Mouse (Mus musculus) embryonic stem cell, embryonic (primary cell): ENCODE results near the gene Cacna2d3.

ENCODE experiments used
- CTCF ChIA-PET, 4 experiments: fragments of 300-600 bp in 2 of 4; fragments of 350-600 bp in 2 of 4; sonication (Branson Sonifier 250); formaldehyde crosslinking; loops; one replicate each; lab custom pipeline; 2022; ENCODE audit warnings: inconsistent platforms in 2 of 4; lab: Charles Lee
- POLR2A ChIA-PET, 4 experiments: fragments of 300-600 bp in 2 of 4; fragments of 350-600 bp in 2 of 4; sonication (Branson Sonifier 250); formaldehyde crosslinking; loops; one replicate each; lab custom pipeline; 2022; ENCODE audit warnings: antibody characterized with exemption in 4 of 4, inconsistent platforms in 1 of 4; lab: Charles Lee

The Cacna2d3 gene

GRCm38 (mm10) chr14:28959042-28959441, 762.6 kb downstream of the Cacna2d3 start:
- ChIA-PET POLR2A (interaction anchor here in 2 of 4 experiments (0.6 to 0.8 kb wide), 2 partner anchors 336 to 1020 kb away, joined by 3 read pairs; no protein-coding TSS in a partner anchor), CTCF (interaction anchor here in 1 of 4 experiments (0.7 kb wide), 1 partner anchor 152 kb away, joined by 3 read pairs; no protein-coding TSS in a partner anchor)

GRCm38 (mm10) chr14:28958131-28959015, 763.3 kb downstream of the Cacna2d3 start:
- CTCF ChIA-PET = interaction anchor here in 1 of 4 experiments (0.6 to 0.9 kb wide), 2 partner anchors 97 to 670 kb away, joined by 3 read pairs; no protein-coding TSS in a partner anchor
- POLR2A ChIA-PET = no interaction called here

DNA sequence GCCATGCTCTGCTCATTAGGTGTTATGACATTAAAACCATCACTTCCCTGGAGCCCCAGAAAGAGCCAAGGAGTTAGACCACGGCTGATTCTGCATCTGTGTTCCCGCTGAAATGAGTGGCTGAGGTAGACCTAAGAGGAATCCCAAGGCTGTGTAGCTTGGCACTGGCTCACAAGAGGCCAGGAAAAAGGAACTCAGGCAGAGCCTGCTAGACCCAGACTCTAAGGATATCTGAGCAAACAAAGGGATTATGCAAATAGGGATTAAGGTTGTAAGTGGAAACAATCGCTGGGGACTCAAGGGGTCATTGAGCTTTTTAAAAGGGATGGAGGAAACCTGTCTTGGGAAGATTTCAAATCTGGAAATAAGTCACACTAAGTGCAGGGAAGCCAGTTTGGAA, 766.5 kb downstream of the Cacna2d3 start:
- ChIA-PET CTCF (no interaction called here), POLR2A (no interaction called here)

DNA sequence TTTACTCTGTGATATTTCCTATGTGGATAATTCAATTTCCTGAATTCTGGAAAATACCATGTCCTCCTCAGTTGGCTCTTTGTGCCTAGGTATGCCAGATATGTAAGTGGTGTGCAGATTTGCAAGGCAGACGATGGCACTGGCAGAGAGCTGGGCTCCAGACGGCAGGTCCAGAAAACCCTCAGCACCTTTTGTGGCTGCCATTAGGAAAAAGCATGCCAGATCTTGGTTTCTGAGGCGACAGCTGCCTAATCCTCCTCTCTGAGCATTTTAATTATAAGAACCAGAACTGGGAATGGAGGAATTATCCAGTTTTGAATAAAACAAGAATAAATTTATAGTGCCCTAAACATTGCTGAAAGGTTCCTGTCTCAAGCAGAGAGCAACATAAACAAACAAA, 767.1 kb downstream of the Cacna2d3 start:
- POLR2A ChIA-PET = no interaction called here
- CTCF ChIA-PET = no interaction called here

GRCm38 (mm10) chr14:28954086-28954485, 767.6 kb downstream of the Cacna2d3 start:
- POLR2A ChIA-PET = no interaction called here
- CTCF ChIA-PET = no interaction called here

DNA sequence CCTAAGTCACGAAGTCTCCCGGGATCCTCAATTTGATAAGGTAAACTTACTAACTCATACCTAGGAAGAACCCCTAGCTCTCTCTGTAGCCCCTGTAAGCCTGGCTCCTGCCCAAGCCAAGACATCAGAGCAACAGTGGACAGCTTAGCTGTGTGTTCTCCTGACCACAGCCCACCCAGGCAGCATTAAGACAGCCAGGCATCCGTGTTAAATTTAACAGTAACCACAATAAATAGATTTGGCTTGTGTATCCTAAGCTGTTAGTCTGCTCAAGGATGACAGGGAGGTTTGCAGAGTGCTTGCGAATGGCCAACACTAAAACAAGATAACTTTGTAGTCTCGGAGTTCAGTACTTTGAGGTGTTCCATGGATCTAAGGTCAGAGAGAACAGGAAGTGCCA, 768.3 kb downstream of the Cacna2d3 start:
- ChIA-PET POLR2A (no interaction called here), CTCF (no interaction called here)

- CTCF ChIA-PET = no interaction called here
These were observed 771.2 kb downstream of the Cacna2d3 start for GRCm38 (mm10) chr14:28950499-28950898.

DNA sequence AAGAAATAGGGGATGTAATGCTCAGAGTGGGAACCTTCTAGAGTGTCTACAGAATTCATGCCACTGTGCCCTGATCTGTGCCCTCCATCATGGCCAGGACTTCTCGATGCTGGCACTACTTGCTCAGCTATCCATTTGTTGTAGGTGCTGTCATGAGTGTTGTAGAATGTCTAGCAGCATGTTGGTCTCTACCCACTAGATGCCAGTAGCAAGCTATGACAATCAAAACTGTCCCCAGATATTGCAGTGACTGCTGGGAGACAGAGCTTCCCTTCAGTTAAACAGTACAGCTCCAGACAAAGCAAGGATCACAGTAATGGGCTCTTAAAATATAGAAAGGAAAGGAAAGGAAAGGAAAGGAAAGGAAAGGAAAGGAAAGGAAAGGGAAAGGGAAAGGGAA, 771.9 kb downstream of the Cacna2d3 start:
- CTCF ChIA-PET = no interaction called here
- POLR2A ChIA-PET = interaction anchor here in 1 of 4 experiments (0.5 kb wide), 1 partner anchor 22 kb away, joined by 5 read pairs; no protein-coding TSS in a partner anchor

More at GRCm38 (mm10) chr14:28950499-28950898, 771.2 kb downstream of the Cacna2d3 start:
- POLR2A ChIA-PET = no interaction called here

GRCm38 (mm10) chr14:28948019-28948850, 773.4 kb downstream of the Cacna2d3 start:
- POLR2A ChIA-PET = no interaction called here
- CTCF ChIA-PET = no interaction called here

DNA sequence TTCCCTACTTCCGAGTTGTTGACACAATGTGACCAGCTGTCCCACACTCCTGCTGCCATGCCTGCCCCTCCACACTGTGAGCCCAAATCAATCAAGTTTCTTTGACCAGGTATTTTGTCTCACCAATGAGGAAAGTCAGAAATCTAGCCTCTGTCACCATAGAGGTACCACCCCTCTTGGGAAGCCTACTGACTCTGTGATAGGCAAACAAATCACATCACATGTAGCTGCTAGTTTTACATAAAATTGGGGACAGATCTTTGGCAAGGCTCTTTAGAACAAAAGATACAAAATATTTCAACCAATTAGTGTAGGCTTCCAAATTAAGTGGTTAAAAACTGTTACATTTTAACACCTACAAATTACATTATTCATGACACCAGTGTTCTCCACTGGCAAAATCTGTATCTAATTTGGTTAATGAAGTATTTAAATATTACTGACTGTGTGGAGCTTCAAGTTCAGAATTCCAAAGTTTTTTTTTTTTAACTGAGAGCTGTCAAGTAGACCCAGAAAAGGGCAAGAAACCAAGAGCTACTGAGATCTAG, 788.8 kb downstream of the Cacna2d3 start:
- CTCF ChIA-PET = no interaction called here
- POLR2A ChIA-PET = interaction anchor here in 1 of 4 experiments (0.7 kb wide), 1 partner anchor 1192 kb away, joined by 4 read pairs; no protein-coding TSS in a partner anchor

DNA sequence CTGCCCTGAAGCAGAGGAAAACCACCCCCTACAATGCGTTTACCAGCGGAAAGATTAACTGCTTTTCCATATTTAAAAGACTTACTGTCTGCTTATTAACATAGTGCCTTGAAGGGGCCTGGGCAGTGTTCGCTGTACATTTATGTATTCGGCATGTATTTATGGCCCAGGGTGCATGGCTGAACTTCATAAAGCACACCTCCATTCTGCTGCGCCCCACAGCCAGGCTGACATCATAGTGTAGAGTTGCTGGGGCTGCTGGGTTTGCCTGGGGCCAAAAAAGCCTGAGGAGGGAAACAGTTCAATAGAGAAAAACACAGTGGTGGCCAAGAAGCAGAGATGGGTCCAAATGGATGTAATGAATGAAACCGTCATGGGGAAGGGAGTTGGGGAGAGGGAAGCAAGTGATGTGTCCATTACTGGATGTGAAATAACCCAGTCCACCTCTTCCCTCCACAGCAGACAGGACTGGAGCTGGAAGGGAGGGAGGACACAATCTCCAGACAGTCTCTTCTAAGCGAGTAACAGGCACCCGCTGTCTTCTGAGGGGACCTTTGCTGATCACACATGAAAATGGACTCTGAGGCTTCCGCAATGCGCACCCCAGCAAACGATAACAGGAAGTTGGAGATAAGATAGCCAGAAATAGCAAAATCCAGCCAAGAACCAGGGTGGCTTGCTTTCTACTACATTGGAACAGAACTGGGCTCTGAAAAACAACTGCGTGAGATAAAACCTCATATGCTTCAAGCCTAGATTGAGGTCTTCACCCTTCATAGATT, 798.3 kb downstream of the Cacna2d3 start:
- POLR2A ChIA-PET = interaction anchor here in 1 of 4 experiments (0.6 kb wide), 1 partner anchor 349 kb away, joined by 3 read pairs; no protein-coding TSS in a partner anchor
- CTCF ChIA-PET = interaction anchor here in 1 of 4 experiments (0.6 kb wide), 1 partner anchor 13 kb away, joined by 3 read pairs; no protein-coding TSS in a partner anchor

DNA sequence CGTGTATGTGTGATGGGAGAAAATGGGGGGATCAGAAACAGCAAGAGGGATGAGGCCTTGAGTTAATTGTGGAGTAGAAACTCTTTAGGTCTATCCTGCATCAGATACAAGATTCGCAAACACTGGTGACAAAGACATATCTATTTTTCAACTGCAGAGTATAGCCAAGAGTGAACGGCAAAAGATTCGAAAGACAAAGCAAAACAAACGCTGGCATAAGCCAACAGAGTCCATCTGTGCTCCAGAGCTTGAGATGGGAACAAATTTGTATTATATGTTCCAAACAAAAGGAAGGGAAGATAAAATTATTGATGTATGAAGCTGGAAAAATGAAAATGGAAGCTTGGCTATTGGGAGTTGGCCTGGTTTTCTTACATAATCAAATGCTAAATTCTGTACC, 802.8 kb downstream of the Cacna2d3 start:
- ChIA-PET POLR2A (no interaction called here), CTCF (no interaction called here)

DNA sequence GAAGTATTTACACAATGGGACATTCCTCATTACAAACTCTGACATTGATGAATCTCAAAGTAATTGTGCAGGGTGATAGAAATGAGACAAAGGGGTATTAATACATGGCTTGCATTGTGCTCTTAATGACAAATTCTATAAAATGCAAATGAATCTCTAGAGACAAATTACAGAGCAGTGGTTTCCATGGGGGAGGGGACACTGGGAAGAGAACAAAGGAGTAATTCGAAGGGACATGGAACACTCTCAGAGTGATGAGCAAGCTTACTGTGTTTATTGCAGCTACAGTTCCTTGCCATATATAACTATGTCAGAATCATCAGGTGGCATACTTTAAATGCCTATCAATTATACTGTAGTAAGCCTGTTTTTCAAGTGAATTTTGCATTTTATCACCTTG, 806.7 kb downstream of the Cacna2d3 start:
- ChIA-PET CTCF (no interaction called here), POLR2A (no interaction called here)

DNA sequence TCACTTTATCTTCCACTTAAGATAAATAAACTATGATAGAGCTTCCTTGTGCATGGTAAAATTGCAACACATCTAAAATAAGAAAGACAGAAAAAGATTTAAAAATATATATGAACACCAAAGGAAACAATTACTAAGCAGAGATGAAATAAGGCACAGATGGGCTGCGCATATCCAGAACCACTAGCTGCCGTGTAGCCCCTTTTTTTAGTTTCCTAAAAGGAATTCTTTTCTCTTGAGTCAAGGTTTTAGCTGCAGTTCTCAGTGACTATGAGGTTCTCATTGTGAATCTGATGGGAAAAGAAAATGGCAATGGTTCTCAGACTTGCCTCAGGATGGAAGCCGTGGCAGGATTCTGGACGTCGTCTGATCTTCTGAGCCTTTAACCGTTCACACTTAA, 814.0 kb downstream of the Cacna2d3 start:
- CTCF ChIA-PET = no interaction called here

GRCm38 (mm10) chr14:28892530-28892929, 829.1 kb downstream of the Cacna2d3 start:
- ChIA-PET POLR2A (no interaction called here), CTCF (no interaction called here)

More for the DNA sequence above, 814.0 kb downstream of the Cacna2d3 start:
- POLR2A ChIA-PET = no interaction called here

GRCm38 (mm10) chr14:28887373-28887772, 834.3 kb downstream of the Cacna2d3 start:
- CTCF ChIA-PET = no interaction called here
- POLR2A ChIA-PET = no interaction called here

DNA sequence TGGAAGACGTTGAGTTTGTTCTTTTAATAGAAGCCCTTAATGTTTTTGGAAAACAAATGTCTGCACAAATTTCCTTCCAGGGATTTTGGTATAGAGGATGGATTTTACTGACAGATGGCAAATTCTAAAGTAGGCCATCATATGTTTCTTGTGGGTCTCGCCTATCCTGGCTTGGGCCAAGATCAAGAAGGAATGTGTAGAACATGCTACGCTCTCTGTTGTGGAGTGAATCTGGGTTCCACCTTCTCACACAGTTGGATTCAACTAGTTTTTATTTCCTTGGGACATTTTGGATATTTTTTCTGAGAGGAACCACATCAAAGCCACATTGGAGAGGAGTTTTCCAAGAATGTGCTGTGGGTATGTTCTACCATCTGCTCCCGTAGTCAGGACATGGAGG, 835.0 kb downstream of the Cacna2d3 start:
- CTCF ChIA-PET = no interaction called here
- POLR2A ChIA-PET = no interaction called here

GRCm38 (mm10) chr14:28870983-28871382, 850.7 kb downstream of the Cacna2d3 start:
- ChIA-PET CTCF (no interaction called here), POLR2A (no interaction called here)

DNA sequence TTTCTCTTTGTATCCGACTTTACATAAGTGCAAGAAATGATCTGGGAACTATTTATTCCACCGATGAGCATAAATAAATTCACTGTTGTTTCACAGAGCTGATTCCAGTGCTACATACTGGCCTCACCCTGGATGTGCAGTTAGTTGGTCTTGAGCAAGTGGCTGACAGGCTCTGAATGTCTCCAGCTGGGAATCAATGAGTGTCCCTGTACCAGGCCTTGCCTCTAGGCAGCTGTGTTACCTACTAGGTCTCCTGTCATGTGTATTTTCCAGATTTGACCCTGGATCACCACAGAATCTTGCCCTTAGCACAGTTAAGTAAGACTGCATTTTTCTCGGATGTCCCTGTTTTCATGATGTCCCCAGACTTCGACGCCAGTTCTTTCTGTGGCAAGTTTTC, 851.3 kb downstream of the Cacna2d3 start:
- CTCF ChIA-PET = no interaction called here
- POLR2A ChIA-PET = no interaction called here
